Mouse (Mus musculus): ENCODE measurements around the gene Mospd3. TPM values are rescaled to one million over a fixed set of nuclear protein-coding genes. Genes with fewer than 3 reads are reported as not detected.

Mospd3 gene
- total RNA-seq, 2 experiments from 2014 or later, result 46.1 to 51.8 TPM

DNA sequence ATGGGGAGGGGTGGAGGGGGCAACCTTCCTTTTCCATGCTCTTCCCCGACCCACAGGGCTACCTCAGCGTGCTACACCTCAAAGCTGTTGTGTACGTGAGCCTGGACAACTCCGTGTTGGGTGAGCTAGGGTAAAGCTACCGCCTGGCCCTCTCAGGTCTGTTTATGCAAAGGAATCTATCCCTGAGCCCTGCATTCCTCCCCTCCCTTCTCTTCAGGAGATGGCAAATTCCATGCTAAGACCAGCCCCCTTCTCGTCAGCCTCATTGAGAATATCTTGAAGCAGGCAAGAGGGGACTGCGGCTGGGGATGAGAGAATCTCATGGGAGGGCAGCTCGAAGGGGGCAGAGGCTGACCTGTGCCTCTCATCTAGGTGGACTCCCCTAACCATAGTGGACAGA lies 18.2 kb downstream of the Mospd3 start:
- no peak for DNase-seq (ENCODE audit: low spot score in 2 of 2)

DNA sequence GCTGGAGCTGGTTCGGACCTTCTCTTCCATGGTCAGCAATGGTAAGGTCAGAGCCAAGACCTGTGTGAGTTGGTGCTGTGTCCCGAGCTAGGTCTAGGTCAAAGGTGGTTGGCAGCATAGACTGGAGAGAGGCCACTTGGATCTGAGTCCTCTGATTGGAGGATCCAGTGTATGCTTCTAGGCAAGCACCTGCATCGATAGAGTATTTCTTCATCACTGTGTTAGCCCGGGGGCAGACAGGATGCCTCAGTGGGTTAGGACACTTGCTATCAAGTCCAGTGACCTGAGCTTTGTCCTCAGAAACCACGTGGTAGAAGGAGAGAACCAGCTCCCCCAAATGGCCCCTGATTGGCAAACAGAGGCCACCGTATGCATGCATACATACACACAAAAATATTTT lies 20.6 kb downstream of the Mospd3 start:
- DNase-seq (ENCODE audit: low spot score in 2 of 2), result no peak

DNA sequence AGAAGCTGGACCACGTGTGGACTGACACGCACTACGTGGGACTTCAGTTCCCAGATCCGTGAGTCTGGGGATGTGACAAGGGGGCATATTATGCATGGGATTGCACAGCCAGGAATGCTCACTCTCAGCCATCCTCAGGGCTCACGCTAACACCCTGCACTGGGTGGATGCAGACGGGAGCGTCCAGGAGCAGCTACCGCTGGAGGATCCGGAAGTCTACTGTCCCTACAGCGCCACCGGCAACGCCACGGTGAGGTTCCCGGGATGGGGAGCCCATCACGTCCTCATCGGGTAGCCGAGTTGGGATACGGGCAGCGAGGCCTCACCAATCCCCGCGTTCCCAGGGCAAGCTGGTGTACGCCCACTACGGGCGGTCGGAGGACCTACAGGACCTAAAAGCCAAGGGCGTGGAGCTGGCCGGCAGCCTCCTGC lies 26.4 kb downstream of the Mospd3 start:
- DNase-seq (ENCODE audit: low spot score in 2 of 2), result peak; percentile 56 to 57

DNA sequence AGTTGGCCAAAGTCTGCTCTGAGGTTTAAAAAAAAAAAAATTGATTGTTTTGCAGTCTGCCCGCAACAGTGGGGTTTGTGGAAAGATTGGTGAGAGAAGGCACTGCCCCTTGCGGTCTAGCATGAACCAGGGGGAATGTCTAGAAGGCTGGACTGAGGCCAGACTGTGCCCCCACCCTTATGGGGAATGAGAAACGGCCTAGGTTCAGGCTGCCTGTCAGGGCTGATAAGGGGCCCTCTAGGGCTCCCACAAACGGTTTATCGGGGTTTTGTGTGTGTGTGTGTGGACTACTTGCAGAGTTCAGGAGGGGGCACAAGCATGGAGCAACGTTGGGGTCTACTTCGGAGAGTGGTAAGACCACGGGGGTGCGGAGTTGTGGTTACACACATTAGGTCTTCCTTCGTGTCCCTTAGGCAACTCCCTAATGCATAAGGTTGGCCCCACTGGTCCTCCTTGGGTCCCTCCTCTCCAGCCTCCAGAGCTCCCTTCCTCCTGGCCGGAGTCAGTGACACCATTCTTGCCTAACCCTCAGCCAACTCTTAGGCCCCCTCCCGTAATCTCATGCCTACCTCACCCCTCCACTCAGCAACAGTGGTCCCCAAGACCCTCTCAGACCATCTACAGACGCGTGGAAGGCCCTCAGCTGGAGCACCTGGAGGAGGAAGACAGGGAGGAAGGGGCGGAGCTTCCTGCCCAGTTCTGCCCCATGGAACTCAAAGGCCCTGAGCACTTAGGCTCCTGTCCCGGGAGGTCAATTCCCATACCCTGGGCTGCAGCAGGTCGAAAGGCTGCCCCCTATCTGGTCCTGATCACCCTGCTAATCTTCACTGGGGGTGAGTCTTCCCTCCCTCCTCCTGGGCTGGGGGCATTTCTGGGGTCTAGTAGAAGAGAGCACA lies 29.9 kb downstream of the Mospd3 start:
- DNase-seq (ENCODE audit: low spot score in 2 of 2), result no peak

DNA sequence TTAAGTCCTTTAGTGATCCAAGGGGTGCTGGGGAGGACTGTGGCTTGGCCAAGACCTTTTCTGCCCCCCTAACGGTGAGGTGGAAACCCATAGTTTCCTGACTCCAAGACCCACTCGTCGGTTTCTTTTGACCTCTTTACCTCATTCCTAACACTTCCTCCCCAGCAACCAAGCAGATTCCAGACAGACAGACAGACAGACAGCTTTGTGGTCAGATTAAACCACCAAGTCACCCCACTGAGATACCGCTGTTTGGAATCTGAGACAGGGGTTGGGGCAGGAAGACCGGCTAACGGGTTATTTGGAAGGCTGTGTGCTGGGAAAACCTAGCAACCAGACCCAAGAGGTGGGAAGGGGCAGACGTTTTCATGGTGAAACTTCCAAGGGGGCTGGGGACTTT lies 30.7 kb downstream of the Mospd3 start:
- no peak for DNase-seq (ENCODE audit: low spot score in 2 of 2)

DNA sequence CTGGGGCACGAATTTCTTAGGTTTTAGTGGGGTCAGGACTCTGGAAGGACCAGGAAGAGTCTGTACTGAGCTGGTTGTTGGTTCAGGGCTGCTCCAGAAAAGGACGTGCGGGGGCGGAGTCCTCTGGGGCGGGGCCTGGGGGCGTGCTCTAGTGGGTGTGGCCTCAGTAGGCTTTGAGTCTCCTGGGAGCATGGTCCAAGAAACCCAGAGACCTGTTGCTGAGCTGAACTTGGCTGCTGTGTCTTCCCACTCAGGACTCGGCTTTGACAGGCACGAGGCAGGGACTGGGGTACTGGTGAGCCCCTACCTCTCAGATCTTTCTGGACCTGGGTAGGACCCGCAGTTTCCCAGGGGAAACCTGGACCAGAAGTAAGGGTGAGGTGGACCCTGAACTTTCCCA lies 31.2 kb downstream of the Mospd3 start, which contains the start of gene Tfr2:
Gene Tfr2, plus strand, starts transcription at position 176 of the 400 bp plus-strand sequence.
- DNase-seq (ENCODE audit: low spot score in 2 of 2), result no peak

DNA sequence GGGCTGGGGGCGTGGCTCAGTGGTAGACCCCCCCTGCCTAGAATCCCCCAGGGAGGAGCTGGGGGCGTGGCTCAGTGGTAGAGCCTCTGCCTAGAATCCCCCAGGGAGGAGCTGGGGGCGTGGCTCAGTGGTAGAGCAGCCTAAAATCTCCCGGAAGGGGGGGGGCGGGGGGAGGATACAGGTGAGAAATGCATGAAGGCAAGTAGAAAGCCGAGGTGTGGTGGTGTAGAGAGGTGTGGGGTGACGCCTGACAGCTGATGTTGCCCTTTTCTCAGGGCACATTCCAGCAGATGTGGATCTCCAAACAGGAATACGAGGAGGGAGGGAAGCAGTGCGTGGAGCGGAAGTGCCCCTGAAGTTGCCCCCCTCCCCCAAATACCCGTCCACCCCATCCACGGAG lies 31.8 kb downstream of the Mospd3 start:
- DNase-seq (ENCODE audit: low spot score in 2 of 2), result no peak

DNA sequence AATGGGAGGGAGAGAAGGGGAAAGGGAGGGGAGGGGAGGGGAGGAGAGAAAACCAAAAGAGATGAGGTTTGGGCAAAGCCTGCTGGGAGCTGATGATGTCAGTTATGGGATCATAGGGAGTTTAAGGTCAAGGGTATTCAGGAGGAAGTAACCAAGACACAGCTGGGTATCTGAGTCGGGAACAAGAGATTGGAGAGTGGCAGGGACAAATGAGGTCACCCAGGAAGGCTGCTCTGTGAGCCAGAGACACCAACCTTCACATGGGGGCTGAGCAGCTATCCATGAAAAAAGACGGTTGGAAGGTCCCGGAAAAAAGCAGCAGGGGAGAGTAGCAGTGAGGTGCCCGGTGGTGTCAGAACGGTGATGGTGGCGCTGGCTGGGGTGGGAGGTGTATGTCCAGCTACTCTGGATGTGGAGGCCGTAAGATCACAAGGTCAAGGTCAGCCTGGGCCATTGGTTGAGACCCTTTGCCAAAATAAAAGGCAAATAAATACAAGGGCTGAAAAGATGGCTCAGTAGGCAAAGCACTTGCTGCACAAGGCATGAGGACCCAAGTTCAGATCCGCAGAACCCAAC lies 32.5 kb downstream of the Mospd3 start:
- no peak for DNase-seq (ENCODE audit: low spot score in 2 of 2)

DNA sequence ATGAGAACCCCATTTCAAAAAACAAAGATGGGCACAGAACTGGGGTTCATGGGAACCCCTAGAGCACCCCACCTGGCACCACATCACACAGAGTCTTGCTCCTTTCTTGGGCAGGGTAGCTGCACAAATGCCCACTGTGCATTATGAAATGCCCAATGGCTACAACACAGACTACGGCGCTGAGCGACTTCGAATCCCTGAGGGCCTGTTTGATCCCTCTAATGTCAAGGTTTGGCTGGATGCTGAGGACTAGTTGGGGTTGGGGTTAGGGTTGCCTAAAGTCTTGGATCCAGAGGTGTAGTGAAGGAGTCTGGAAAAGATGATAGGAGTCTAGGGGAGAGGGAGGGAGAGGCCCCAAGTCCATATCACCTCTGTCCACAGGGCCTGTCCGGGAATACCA lies 34.4 kb downstream of the Mospd3 start:
- no peak for DNase-seq (ENCODE audit: low spot score in 2 of 2)

DNA sequence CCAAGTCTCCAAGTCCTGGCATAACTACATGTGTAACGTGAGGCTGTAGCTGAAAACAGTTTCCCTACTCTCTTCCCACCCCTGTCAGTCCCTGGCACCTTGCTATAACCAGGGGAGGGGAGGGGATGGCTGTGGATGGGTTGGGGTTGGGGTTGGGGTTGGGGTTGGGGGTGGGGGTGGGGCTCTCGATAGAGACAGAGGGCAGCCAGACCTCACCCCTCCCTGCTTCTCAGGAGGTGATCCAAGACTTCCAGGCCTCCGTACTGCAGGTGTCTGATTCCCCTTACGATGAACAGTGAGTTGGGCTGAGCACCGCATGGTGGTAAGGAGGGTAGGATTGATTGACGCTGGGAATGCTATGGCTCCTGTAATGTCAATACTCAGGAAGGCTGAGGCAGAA lies 35.1 kb downstream of the Mospd3 start:
- DNase-seq (ENCODE audit: low spot score in 2 of 2), result no peak

DNA sequence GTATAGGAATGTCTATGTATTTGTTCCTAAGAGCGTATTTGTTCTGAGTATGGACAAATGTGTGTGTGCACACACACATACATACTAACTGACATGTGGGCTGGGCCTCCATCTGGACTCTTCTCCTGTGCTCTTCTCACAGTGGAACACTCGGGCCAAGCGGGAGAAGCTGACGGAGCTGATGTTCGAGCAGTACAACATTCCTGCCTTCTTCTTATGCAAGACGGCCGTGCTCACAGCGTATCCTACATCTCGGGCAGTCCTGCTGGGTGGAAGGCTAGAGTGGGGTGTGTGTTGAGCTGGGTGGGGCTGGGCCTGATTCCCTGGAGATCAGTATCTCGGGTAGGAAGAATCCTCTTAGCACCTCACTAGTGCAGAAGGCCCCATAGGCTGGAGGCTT lies 37.9 kb downstream of the Mospd3 start:
- peak in 1 of 2 experiments; percentile 25 for DNase-seq (ENCODE audit: low spot score in 2 of 2)

DNA sequence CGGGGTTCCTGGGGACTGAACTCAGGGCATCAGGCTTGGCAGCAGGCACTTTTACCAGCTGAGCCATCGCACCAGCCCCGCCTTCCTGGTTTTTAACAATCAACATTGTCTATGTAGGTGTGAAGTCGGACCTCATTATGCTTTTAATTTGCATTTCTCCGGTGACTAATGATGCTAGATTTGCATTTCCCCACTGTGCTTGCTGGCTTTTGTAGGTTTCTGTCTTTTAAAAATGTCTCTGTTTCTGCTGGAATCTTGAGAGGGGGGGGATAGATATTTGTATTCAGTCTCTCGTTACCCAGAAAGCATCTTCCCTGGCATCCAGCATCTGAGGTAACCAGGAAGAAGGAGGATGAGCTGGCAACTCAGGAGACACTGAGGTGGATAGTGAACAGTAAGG lies 39.3 kb downstream of the Mospd3 start:
- DNase-seq (ENCODE audit: low spot score in 2 of 2), result no peak

DNA sequence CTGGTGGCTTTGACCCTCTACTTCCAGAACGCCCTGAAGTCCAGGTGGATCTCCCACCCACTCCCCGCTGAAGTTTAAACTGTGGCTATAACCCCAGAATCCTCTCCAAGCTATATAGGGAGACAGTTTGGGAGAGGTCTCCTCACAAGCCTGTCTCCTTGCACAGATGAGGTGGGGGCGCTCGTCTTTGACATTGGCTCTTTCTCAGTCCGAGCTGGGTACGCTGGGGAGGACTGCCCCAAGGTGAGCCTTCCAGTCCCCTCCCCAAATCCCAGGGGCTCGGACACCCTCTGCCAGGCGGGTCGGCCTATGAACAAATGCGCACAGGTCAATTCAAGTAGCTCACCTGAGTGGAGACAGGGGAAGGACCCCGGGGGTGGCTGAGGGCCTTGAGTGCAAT lies 47.0 kb downstream of the Mospd3 start:
- no peak for DNase-seq (ENCODE audit: low spot score in 2 of 2)

DNA sequence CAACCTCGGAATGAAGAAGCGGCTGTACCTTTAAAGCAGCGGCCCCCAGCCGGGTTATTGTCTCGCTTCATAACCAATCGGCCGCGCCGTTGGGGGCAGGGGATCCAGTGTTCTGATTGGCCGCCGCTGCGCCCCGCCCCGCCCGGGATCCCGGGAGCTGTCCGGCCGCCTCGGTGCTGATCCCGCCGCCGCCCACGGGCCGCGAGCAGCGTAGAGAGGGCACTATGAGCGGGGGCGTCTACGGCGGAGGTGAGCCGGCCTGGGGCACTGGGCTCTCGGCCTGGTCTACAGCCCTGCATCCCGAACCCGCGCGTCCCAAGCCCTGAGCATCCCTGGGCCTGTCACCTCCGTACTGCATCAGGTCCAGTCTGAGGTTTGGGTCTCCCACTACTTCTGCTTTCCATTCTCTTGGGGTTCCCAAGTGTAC lies 47.4 kb downstream of the Mospd3 start, which contains the start of gene Actl6b:
Gene Actl6b, plus strand, starts transcription at position 107 of the 427 bp plus-strand sequence.
- DNase-seq (ENCODE audit: low spot score in 2 of 2), result peak; percentile 89 to 92

DNA sequence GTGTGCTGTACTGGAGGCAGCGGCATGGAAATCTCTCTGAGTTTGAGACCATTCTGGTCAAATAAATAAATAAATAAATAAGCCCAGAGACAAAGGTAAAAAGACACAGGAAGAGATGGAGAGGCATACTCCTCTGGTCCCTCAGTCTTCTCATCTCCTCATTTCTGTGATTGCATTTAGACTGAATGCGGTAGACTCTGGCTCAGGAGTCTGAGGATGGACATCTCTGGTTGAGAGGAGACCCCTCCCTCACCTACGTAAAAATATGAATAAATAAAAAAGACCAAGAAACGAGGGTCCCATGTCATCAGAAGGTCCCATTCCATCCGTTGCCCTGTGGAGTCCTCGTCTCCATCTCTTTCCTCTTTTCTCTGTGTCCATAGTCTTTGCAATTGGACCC lies 47.9 kb downstream of the Mospd3 start:
- DNase-seq (ENCODE audit: low spot score in 2 of 2), result no peak

DNA sequence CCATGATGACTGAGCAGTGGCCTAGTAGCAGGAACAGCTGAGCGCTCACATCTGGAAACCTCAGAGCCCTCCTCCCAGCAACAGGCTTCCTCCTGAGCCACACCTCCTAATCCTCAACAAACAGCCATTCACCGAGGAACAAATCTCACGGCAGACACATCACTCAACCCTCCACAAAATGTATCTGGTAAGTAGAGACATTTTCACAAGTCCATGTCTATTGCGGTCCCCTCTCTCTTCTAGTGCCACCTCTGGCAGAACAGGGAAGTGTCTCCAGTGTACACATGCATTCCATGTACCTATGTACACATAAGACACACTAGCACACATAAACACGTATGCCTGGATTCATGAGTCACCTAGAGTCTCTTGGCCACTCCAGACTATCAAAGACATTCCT lies 49.7 kb downstream of the Mospd3 start:
- DNase-seq (ENCODE audit: low spot score in 2 of 2), result no peak

DNA sequence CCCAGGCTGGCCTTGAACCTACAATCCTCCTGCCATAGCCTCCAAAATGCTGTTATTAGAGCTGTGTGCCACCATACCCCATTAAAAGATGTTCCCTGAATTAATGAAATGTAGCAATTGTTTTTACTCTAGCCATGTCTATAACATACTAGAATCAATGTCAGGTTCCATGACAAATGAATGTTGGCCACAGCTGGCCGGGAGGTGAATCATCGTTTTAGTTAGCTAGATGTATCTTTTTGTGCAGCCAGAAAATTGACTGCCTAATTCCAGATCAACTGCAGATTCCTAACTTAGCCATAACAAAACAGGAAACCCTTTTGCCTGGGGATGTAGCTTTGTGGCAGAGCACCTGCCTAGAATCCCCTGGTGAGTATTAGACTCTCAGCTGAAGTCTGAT lies 51.0 kb downstream of the Mospd3 start:
- DNase-seq (ENCODE audit: low spot score in 2 of 2), result no peak

Other genes starting within 250 kb of the Mospd3 start
- gene Zan, start 124.0 kb downstream of the Mospd3 start, total RNA-seq (2021), result under 1 TPM; 0.36 to 0.43 TPM
- gene Pop7, start 98.5 kb downstream of the Mospd3 start, total RNA-seq (2021), result 10 to 100 TPM; 30.7 to 36.5 TPM
- gene Gigyf1, start 82.5 kb downstream of the Mospd3 start, total RNA-seq (2021), result 10 to 100 TPM; 40.2 to 50.4 TPM
- not detected for gene Epo, start 67.8 kb downstream of the Mospd3 start, total RNA-seq (2021)
- gene Gnb2, start 67.5 kb downstream of the Mospd3 start, total RNA-seq (2021), result 100 to 1,000 TPM; 874 to 885 TPM
- gene Actl6b, start 47.5 kb downstream of the Mospd3 start, total RNA-seq (2021), result 100 to 1,000 TPM; 124 to 134 TPM
- 10 to 100 TPM; 22.4 to 23.0 TPM for gene Tfr2, start 31.2 kb downstream of the Mospd3 start, total RNA-seq (2021)
- gene Pcolce, start 12.7 kb upstream of the Mospd3 start, total RNA-seq (2021), result 10 to 100 TPM; 10.7 to 12.0 TPM
- gene Fbxo24, start 27.9 kb upstream of the Mospd3 start, total RNA-seq (2021), result under 1 TPM; 0.27 to 0.36 TPM
- gene Lrch4, start 28.1 kb upstream of the Mospd3 start, total RNA-seq (2021), result 10 to 100 TPM; 13.2 to 20.1 TPM
- 1 to 10 TPM; 8.7 to 8.9 TPM for gene Gm20605, start 28.1 kb upstream of the Mospd3 start, total RNA-seq (2021)
- 1 to 10 TPM; 5.0 to 7.5 TPM for gene Sap25, start 40.3 kb upstream of the Mospd3 start, total RNA-seq (2021)
- under 1 TPM; 0.18 to 0.25 TPM for gene Irs3, start 44.7 kb upstream of the Mospd3 start, total RNA-seq (2021)
- 10 to 100 TPM; 46.2 to 46.9 TPM for gene Agfg2, start 83.7 kb upstream of the Mospd3 start, total RNA-seq (2021)
- gene Nyap1, start 140.5 kb upstream of the Mospd3 start, total RNA-seq (2021), result 100 to 1,000 TPM; 100 to 105 TPM
- 100 to 1,000 TPM; 141 to 146 TPM for gene Tsc22d4, start 144.7 kb upstream of the Mospd3 start, total RNA-seq (2021)
- gene Ppp1r35, start 177.8 kb upstream of the Mospd3 start, total RNA-seq (2021), result 10 to 100 TPM; 23.2 to 31.6 TPM
- 10 to 100 TPM; 33.0 to 33.7 TPM for gene Mepce, start 186.6 kb upstream of the Mospd3 start, total RNA-seq (2021)
- gene Zcwpw1, start 186.7 kb upstream of the Mospd3 start, total RNA-seq (2021), result 1 to 10 TPM; 4.8 to 6.3 TPM
- gene Pilra, start 235.2 kb upstream of the Mospd3 start, total RNA-seq (2021), result 1 to 10 TPM in 1 of 2 experiments, under 1 TPM in 1; 0.45 to 1.2 TPM

Measured in layer of hippocampus, postnatal 10 days (tissue).